Mouse (Mus musculus): ENCODE data around the gene Nrgn.

GRCm38 (mm10) chr9:37544447-37545165 is 8.1 kb downstream of the Nrgn start:
- TF ChIP-seq TAL1 (IDR thresholded peaks at IDR 0.05; ENCODE audit: low read length) (no peak), GATA1 (IDR thresholded peaks at IDR 0.05; ENCODE audit: low read length) (no peak)
